Mouse (Mus musculus) forebrain, embryonic 16.5 days (tissue): ENCODE data around the gene Prmt1. TPM values are rescaled to one million over a fixed set of nuclear protein-coding genes. Genes with fewer than 3 reads are reported as not detected.

Experiments
- ATAC-seq: fragments of 200-750 bp; cut with Nextera tagmentation; 2 replicates; pipeline ENCODE4 v1.8.0; 2017; ENCODE audit warnings: mild to moderate bottlenecking, moderate library complexity
- H3K27ac ChIP-seq: fragments of 300-500 bp; sonication (generic); 2 replicates; pipeline ENCODE4 v1.5.1; 2014; ENCODE audit warnings: low read length, control low read depth
- H3K27me3 ChIP-seq: fragments of 300-500 bp; sonication (generic); replicated peaks from 2 replicates; pipeline ENCODE4 v1.6.1; 2014; ENCODE audit warnings: low read length; ENCODE audit not compliant: control insufficient read depth, insufficient read depth
- H3K36me3 ChIP-seq: fragments of 300-500 bp; sonication (generic); 2 replicates; pipeline ENCODE4 v1.6.1; 2014; ENCODE audit not compliant: control insufficient read depth, insufficient read depth
- H3K4me1 ChIP-seq: fragments of 300-500 bp; sonication (generic); replicated peaks from 2 replicates; pipeline ENCODE4 v1.6.1; 2014; ENCODE audit warnings: low read length; ENCODE audit not compliant: control insufficient read depth, insufficient read depth
- H3K4me2 ChIP-seq: fragments of 300-500 bp; sonication (generic); 2 replicates; pipeline ENCODE4 v1.6.1; 2014; ENCODE audit warnings: mild to moderate bottlenecking, low read length, control low read depth
- H3K4me3 ChIP-seq: fragments of 300-500 bp; sonication (generic); replicated peaks from 2 replicates; pipeline ENCODE4 v1.5.1; 2014; ENCODE audit warnings: mild to moderate bottlenecking, low read length, control low read depth
- H3K9ac ChIP-seq: fragments of 300-500 bp; sonication (generic); replicated peaks from 2 replicates; pipeline ENCODE4 v1.6.1; 2014; ENCODE audit warnings: low read depth, low read length, control low read depth
- H3K9me3 ChIP-seq: fragments of 300-500 bp; sonication (generic); 2 replicates; pipeline ENCODE4 v1.6.1; 2016; ENCODE audit warnings: low read length; ENCODE audit not compliant: control insufficient read depth
- WGBS: fragments of 180-500 bp; shearing (Covaris S2); extraction: QIAGEN DNeasy Blood & Tissue Kit; methylation state at CpG from one replicate; pipeline ENCODE4 v1.1.7; 2014; 5-methylcytosine and 5-hydroxymethylcytosine counted together
- polyA plus RNA-seq: library from polyadenylated mRNA; unstranded; fragments of >200 nt; fragmentation: Nextera tagmentation; extraction: Ambion mirVana; gene quantifications from 2 replicates; pipeline ENCODE4 v1.2.1, GENCODE M21; 2015

Prmt1 gene
- polyA plus RNA-seq, 1 experiment from 2014 or later: 707 TPM

DNA sequence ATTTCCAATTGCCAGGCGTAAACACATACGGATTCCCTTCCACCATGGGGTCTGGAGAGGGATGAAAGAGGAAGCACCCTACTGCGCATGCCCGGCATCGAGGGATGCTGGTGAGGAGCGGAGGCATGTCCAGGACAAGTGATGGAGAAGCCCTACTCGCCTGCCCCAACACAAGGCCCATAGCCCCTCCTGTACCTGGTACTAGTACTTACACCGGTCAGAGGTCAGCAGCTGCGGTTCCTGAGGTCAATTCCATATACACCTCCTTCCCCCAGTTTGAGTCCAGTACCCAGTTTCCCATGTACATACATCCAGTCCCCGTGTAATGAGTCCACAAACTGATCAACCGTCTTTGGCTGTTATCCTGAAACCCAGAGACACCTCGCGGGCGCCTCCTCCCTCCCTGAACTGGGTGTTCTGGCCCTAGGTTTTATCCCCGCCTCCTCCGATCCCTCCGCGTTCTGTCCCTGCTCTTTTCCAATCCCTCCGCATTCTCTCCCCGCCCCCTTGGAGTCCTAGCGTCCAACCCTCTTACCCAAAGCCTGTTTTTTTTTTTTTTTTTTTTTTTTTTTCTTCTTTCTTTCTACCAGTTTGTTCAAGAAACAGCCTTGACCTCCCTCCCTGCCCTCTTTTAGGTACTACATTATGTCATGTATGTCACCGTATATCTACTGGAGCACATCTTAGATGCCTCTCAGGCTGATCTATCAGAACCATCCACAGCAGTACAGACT is 11.8 kb downstream of the Prmt1 start, which contains the start of gene Cpt1c:
Gene Cpt1c, minus strand, starts transcription at position 469 of the 734 bp plus-strand sequence.
- Histone ChIP-seq H3K36me3 (peaks cover 18% of the 10 kb centered on the region), H3K4me2 (peak within 1 kb of the TSS; percentile 68), H3K27ac (peak within 1 kb of the TSS; percentile 98), H3K4me1 (peaks cover 39% of the 10 kb centered on the region), H3K9ac (peak within 1 kb of the TSS; percentile 85), H3K27me3 (no peaks in the 10 kb centered on the region), H3K9me3 (no peaks in the 10 kb centered on the region), H3K4me3 (peak within 1 kb of the TSS; percentile 71)
- WGBS: under 1% methylated on average over 22 of the region's 22 CpGs
- peak; percentile 60 for ATAC-seq

DNA sequence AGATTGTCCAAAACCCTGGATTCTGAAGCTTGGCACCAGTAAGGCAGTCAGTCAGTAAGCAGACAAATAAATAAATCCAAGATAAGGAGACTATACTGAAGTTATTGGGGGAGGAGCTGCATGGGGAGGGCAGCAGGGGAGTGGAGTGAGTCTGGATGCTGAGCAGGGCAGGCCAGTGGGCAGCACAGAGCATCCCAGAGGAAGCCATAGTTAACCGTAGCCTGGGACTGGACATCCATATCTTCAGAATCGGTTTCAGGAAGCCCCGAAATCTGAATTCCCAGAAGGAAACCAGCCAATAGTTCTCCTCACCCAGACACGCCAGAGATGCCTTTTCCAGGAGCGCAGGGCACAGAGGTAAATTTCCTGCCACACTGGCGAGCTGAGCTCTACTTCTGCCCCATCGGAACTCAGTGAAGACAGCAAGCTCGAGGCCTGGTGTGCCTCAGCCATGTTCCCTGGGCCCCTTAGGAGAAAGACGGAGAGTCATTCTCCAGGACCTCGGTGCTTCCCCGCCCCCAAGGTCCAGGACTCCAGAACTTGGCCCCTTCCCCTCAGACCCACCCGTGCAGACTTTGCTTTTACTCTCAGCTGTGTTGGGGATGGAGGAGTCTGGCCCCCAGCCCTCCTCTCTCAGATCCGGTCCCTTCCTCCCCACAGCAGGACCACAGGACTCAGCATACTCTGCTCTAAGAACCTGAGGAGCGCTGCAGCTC is 12.8 kb downstream of the Prmt1 start:
- no peaks in the 10 kb centered on the region for H3K9me3 ChIP-seq
- H3K36me3 ChIP-seq: peaks cover 17% of the 10 kb centered on the region
- peak overlapping the region; percentile 98 for H3K27ac ChIP-seq
- H3K4me1 ChIP-seq: peaks cover 39% of the 10 kb centered on the region
- H3K27me3 ChIP-seq: no peaks in the 10 kb centered on the region
- ATAC-seq: no peak
- H3K4me3 ChIP-seq: peak overlapping the region; percentile 71
- WGBS: 22% methylated on average over 14 of the region's 14 CpGs
- peak overlapping the region; percentile 68 for H3K4me2 ChIP-seq
- peak overlapping the region; percentile 85 for H3K9ac ChIP-seq

GRCm38 (mm10) chr7:44971142-44971541 is 15.2 kb downstream of the Prmt1 start:
- WGBS: 68% methylated on average over 7 of the region's 7 CpGs
- peaks cover 1% of the 10 kb centered on the region; the same call in 1 of the 2 replicates for H3K36me3 ChIP-seq
- ATAC-seq: no peak

DNA sequence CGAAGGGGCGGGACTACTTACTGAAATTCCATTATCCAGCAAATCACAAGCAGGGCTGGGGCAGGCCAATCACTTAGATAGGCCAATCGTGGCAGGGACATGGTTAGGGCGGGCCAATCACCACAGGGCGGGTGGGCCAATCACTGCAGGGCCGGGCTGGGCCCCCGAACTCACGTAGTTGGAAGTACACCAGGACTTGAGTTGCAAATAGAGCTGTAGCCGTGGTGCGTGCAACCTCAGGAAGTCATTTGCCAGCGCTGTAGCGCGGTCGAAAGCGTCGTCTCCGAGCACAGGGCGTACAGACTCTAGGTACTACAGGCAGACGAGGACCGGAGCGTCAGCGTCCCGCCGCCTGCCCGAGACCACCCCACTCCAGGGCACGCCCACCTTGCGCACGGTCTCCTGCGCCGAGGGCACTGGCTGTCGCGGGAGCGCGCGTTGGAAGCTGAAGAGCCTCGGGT is 16.1 kb downstream of the Prmt1 start:
- H3K4me3 ChIP-seq: peak overlapping the region; percentile 63
- under 1% methylated on average over 36 of the region's 36 CpGs for WGBS
- H3K27me3 ChIP-seq: no peaks in the 10 kb centered on the region
- peaks cover 7% of the 10 kb centered on the region for H3K36me3 ChIP-seq
- peak overlapping the region; percentile 65 for H3K9ac ChIP-seq
- peaks cover 37% of the 10 kb centered on the region for H3K4me1 ChIP-seq
- H3K27ac ChIP-seq: peak overlapping the region; percentile 86
- peak; percentile 96 for ATAC-seq
- H3K9me3 ChIP-seq: no peaks in the 10 kb centered on the region
- peak overlapping the region; percentile 87 for H3K4me2 ChIP-seq

More at GRCm38 (mm10) chr7:44971142-44971541, 15.2 kb downstream of the Prmt1 start:
- H3K9ac ChIP-seq: peak overlapping the region; percentile 65
- no peaks in the 10 kb centered on the region for H3K9me3 ChIP-seq
- H3K4me3 ChIP-seq: peak overlapping the region; percentile 63
- H3K27ac ChIP-seq: peak overlapping the region; percentile 86
- no peaks in the 10 kb centered on the region for H3K27me3 ChIP-seq
- peak overlapping the region; percentile 87 for H3K4me2 ChIP-seq
- peaks cover 39% of the 10 kb centered on the region for H3K4me1 ChIP-seq

- Histone ChIP-seq H3K9ac (no peak overlapping the region), H3K4me3 (no peak overlapping the region), H3K36me3 (peaks cover 15% of the 10 kb centered on the region), H3K27ac (no peak overlapping the region), H3K27me3 (no peaks in the 10 kb centered on the region), H3K4me2 (no peak overlapping the region), H3K9me3 (no peaks in the 10 kb centered on the region), H3K4me1 (peaks cover 15% of the 10 kb centered on the region)
- 84% methylated on average over 15 of the region's 15 CpGs for WGBS
- no peak for ATAC-seq
Measured at GRCm38 (mm10) chr7:44966638-44967037, 19.7 kb downstream of the Prmt1 start.

DNA sequence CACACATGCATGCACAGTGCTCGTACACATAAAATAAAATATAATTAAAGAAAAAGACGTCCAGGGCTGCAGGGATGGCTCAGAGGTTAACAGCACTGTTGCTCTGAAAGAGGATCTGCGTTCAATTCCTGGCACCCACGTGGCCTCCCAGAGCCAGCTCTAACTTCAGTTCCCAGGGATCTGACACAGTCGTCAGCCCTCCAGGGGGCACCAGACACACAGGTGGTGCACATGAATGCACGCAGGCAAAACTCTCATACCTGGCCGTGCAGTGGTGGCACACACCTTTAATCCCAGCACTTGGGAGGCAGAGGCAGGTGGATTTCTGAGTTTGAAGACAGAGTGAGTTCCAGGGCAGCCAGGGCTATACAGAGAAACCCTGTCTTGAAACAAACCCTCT is 20.4 kb downstream of the Prmt1 start:
- H3K4me2 ChIP-seq: no peak overlapping the region
- H3K9ac ChIP-seq: no peak overlapping the region
- no peaks in the 10 kb centered on the region for H3K27me3 ChIP-seq
- peaks cover 17% of the 10 kb centered on the region for H3K36me3 ChIP-seq
- 85% methylated on average over 7 of the region's 7 CpGs for WGBS
- no peak overlapping the region for H3K27ac ChIP-seq
- no peak overlapping the region for H3K4me3 ChIP-seq
- no peak for ATAC-seq
- H3K9me3 ChIP-seq: no peaks in the 10 kb centered on the region
- peaks cover 9% of the 10 kb centered on the region for H3K4me1 ChIP-seq

GRCm38 (mm10) chr7:44964990-44965389 is 21.4 kb downstream of the Prmt1 start:
- Histone ChIP-seq H3K36me3 (peaks cover 17% of the 10 kb centered on the region), H3K27ac (no peak overlapping the region), H3K9ac (no peak overlapping the region), H3K27me3 (no peaks in the 10 kb centered on the region), H3K4me3 (no peak overlapping the region), H3K4me2 (no peak overlapping the region), H3K4me1 (peaks cover 2% of the 10 kb centered on the region; the same call in 1 of the 2 replicates), H3K9me3 (no peaks in the 10 kb centered on the region)
- ATAC-seq: no peak
- 96% methylated on average over 13 of the region's 13 CpGs for WGBS

DNA sequence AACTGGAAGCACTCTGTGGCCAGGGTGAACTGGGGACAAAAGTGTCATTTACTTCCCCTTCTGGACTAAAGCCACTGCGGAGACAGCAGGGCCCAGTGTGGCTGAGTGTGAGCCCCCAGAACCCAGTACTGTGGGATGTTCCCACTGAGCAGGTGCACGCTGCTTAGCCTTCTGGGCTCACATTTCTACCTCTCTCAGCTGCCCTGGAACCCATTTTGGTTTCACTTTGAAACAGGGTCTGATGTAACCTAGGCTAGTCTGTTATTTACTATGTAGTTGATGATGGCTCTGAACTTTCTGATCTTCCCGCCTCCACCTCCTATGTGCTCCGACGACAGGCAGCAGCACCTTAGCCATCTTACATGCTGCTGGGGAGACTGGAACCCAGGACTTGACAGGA is 23.5 kb downstream of the Prmt1 start:
- no peak overlapping the region for H3K27ac ChIP-seq
- no peaks in the 10 kb centered on the region for H3K9me3 ChIP-seq
- ATAC-seq: no peak
- no peak overlapping the region for H3K4me3 ChIP-seq
- no peak overlapping the region for H3K4me2 ChIP-seq
- no peak overlapping the region for H3K9ac ChIP-seq
- no peaks in the 10 kb centered on the region for H3K27me3 ChIP-seq
- H3K4me1 ChIP-seq: no peaks in the 10 kb centered on the region
- WGBS: 95% methylated on average over 5 of the region's 5 CpGs
- peaks cover 17% of the 10 kb centered on the region for H3K36me3 ChIP-seq

GRCm38 (mm10) chr7:44962337-44962736 is 24.0 kb downstream of the Prmt1 start:
- H3K27ac ChIP-seq: no peak overlapping the region
- WGBS: 82% methylated on average over 8 of the region's 8 CpGs
- H3K27me3 ChIP-seq: no peaks in the 10 kb centered on the region
- peaks cover 17% of the 10 kb centered on the region for H3K36me3 ChIP-seq
- ATAC-seq: no peak
- H3K4me3 ChIP-seq: no peak overlapping the region
- H3K9ac ChIP-seq: no peak overlapping the region
- H3K4me2 ChIP-seq: no peak overlapping the region
- no peaks in the 10 kb centered on the region for H3K9me3 ChIP-seq
- no peaks in the 10 kb centered on the region for H3K4me1 ChIP-seq
